Mouse (Mus musculus) limb, embryonic 14.5 days (tissue): ENCODE results near the gene Arxes2. TPM values are rescaled to one million over a fixed set of nuclear protein-coding genes. Genes with fewer than 3 reads are reported as not detected.
A peak's percentile ranks its signal among the peaks of the same experiment; 100 is the strongest.

ENCODE experiments used
- ATAC-seq: fragments of 200-750 bp; cut with Nextera tagmentation; 2 replicates; pipeline ENCODE4 v1.8.0; 2017; ENCODE audit warnings: low read depth, moderate number of reproducible peaks, moderate TSS enrichment; ENCODE audit not compliant: low FRiP score
- DNase-seq: peaks from one replicate; pipeline ENCODE4 v3.0.0-alpha.2; 2015; ENCODE audit warnings: low spot score
- H3K27ac ChIP-seq: fragments of 300-500 bp; sonication (generic); replicated peaks from 2 replicates; pipeline ENCODE4 v1.5.1; 2014; ENCODE audit warnings: low read depth, mild to moderate bottlenecking, low read length, moderate library complexity, mixed read lengths
- H3K27me3 ChIP-seq: fragments of 300-500 bp; sonication (generic); 2 replicates; pipeline ENCODE4 v1.6.1; 2014; ENCODE audit warnings: low read length, mixed read lengths; ENCODE audit not compliant: control insufficient read depth, insufficient read depth
- H3K36me3 ChIP-seq: fragments of 300-500 bp; sonication (generic); 2 replicates; pipeline ENCODE4 v1.6.1; 2014; ENCODE audit warnings: mild to moderate bottlenecking, low read length, moderate library complexity, mixed read lengths; ENCODE audit not compliant: control insufficient read depth, insufficient read depth
- H3K4me1 ChIP-seq: fragments of 300-500 bp; sonication (generic); 2 replicates; pipeline ENCODE4 v1.6.1; 2014; ENCODE audit warnings: antibody characterized with exemption, low read length, mixed read lengths; ENCODE audit not compliant: control insufficient read depth, insufficient read depth
- H3K4me2 ChIP-seq: fragments of 300-500 bp; sonication (generic); replicated peaks from 2 replicates; pipeline ENCODE4 v1.6.1; 2014; ENCODE audit warnings: low read depth, mild to moderate bottlenecking, low read length, moderate library complexity; ENCODE audit not compliant: severe bottlenecking
- H3K4me3 ChIP-seq: fragments of 300-500 bp; sonication (generic); replicated peaks from 2 replicates; pipeline ENCODE4 v1.5.1; 2014; ENCODE audit warnings: low read length
- H3K9ac ChIP-seq: fragments of 300-500 bp; sonication (generic); 2 replicates; pipeline ENCODE4 v1.6.1; 2014; ENCODE audit warnings: mild to moderate bottlenecking, low read depth, low read length, moderate library complexity; ENCODE audit not compliant: severe bottlenecking
- H3K9me3 ChIP-seq: fragments of 300-500 bp; sonication (generic); 2 replicates; pipeline ENCODE4 v1.6.1; 2016; ENCODE audit warnings: low read length; ENCODE audit not compliant: control insufficient read depth
- POLR2A ChIP-seq: fragments of 200-500 bp; IDR thresholded peaks from 2 replicates; pipeline ENCODE4 v1.8.0; 2012; ENCODE audit warnings: inconsistent platforms, mild to moderate bottlenecking, moderate library complexity, borderline replicate concordance; ENCODE audit not compliant: insufficient read depth, insufficient read length; ENCODE audit errors: extremely low read depth
- WGBS: fragments of 180-500 bp; shearing (Covaris S2); extraction: QIAGEN DNeasy Blood & Tissue Kit; methylation state at CpG from one replicate; pipeline ENCODE4 v1.1.7; 2014; 5-methylcytosine and 5-hydroxymethylcytosine counted together
- polyA plus RNA-seq, 2 experiments: library from polyadenylated mRNA; depleted of rRNA in 1 of 2; stranded (reverse) in 1 of 2; unstranded in 1 of 2; fragments of >200 nt; fragmentation: Nextera tagmentation in 1 of 2; extraction: Ambion mirVana in 1 of 2; gene quantifications; 2 replicates each; pipeline versions ENCODE4 v1.2.1 to v1.2.3; 2012 to 2014

Arxes2 gene
- polyA plus RNA-seq, 2 experiments = 45.5 to 73.7 TPM

- no peak for TF ChIP-seq POLR2A
- 84% methylated on average over 4 of the region's 4 CpGs for WGBS
- no peaks in the 10 kb centered on the region for H3K36me3 ChIP-seq
- H3K9me3 ChIP-seq = no peaks in the 10 kb centered on the region
- ATAC-seq (no peak), DNase-seq (no peak)
- no peak overlapping the region for H3K4me2 ChIP-seq
- no peaks in the 10 kb centered on the region for H3K27me3 ChIP-seq
- H3K9ac ChIP-seq = no peak overlapping the region
- H3K4me3 ChIP-seq = no peak overlapping the region
- H3K4me1 ChIP-seq = no peaks in the 10 kb centered on the region
- H3K27ac ChIP-seq = no peak overlapping the region
Measured at GRCm38 (mm10) chrX:135959536-135959935, 34.1 kb upstream of the Arxes2 start.

GRCm38 (mm10) chrX:135962342-135962741 is 31.3 kb upstream of the Arxes2 start:
- WGBS = 73% methylated on average over 2 of the region's 2 CpGs
- TF ChIP-seq POLR2A = no peak

DNA sequence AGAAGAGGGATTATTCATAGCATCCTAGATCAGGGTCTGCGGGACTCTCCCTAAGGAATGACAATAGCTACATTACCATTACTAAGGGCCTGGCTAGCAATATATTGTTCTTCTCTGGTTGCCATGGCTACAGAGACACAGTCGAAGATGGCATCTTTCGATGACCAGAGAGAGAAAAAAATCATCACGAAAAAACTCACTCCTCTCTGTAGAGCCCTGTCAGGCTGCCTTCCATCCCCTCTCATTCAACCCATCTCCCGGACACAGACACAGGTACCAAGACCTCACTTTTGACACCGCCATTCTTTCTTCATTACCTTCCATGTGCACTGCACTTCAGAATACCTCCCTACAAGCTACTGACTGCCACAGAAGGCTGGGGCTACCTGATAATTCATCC is 30.5 kb upstream of the Arxes2 start:
- H3K36me3 ChIP-seq = no peaks in the 10 kb centered on the region; the same call in 1 of the 2 replicates
- no peaks in the 10 kb centered on the region for H3K9me3 ChIP-seq
- no peak for TF ChIP-seq POLR2A
- H3K4me2 ChIP-seq = no peak overlapping the region
- H3K27me3 ChIP-seq = no peaks in the 10 kb centered on the region
- H3K9ac ChIP-seq = no peak overlapping the region
- no peak overlapping the region for H3K27ac ChIP-seq
- H3K4me3 ChIP-seq = no peak overlapping the region
- H3K4me1 ChIP-seq = no peaks in the 10 kb centered on the region
- WGBS = 60% methylated on average over 6 of the region's 6 CpGs
- no peak for ATAC-seq
- no peak for DNase-seq

More at GRCm38 (mm10) chrX:135962342-135962741, 31.3 kb upstream of the Arxes2 start:
- Histone ChIP-seq H3K4me3 (no peak overlapping the region), H3K27me3 (no peaks in the 10 kb centered on the region), H3K27ac (no peak overlapping the region), H3K36me3 (no peaks in the 10 kb centered on the region; the same call in 1 of the 2 replicates), H3K9me3 (no peaks in the 10 kb centered on the region), H3K4me2 (no peak overlapping the region), H3K9ac (no peak overlapping the region), H3K4me1 (no peaks in the 10 kb centered on the region)
- DNase-seq = no peak
- no peak for ATAC-seq

GRCm38 (mm10) chrX:135963629-135964028 is 30.0 kb upstream of the Arxes2 start:
- Histone ChIP-seq H3K9ac (no peak overlapping the region), H3K4me3 (no peak overlapping the region), H3K4me1 (no peaks in the 10 kb centered on the region), H3K36me3 (no peaks in the 10 kb centered on the region; the same call in 1 of the 2 replicates), H3K4me2 (no peak overlapping the region), H3K27ac (no peak overlapping the region), H3K27me3 (no peaks in the 10 kb centered on the region), H3K9me3 (no peaks in the 10 kb centered on the region)
- DNase-seq = peak; percentile 44
- no peak for TF ChIP-seq POLR2A
- no peak for ATAC-seq
- WGBS = 17% methylated on average over 3 of the region's 3 CpGs

DNA sequence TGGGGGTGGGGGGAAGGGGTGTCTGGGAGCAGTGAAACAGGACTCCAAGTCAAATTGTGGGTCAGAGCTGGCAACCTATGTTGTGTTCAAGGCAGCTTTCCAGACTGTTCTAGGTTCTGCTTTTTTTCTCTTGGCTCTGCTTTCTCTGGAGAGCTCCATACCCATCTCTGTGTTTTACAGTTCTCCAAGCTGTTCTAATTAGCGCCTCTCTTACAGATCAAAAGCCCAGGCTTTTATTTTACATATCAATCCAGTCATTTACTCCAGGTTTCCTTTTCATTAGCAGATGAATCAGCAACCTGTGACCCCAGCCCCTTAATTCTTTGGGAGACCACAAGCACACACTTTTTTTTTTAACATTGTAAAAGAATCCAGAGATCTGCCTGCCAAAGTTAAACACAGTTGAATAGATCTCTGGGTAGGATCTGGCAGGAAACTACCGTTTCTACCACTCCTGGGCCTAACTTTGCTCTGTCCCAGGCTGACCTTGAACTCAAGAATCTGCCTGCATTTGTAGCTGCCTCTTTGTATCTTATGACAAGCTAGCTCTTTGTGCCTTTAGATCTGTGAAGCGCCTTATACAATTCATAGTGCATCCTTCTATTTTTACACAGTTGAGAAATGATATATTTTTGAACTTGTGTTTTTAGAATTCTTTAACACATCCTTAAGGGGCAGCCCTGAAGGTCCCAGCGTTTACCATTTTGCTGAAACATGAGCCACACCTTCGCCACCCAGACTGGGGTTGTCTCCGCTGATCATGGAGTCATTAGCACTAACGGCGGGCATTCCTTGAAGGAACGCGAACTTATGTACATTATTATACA is 19.8 kb upstream of the Arxes2 start:
- ATAC-seq (no peak), DNase-seq (no peak)
- Histone ChIP-seq H3K4me1 (no peaks in the 10 kb centered on the region), H3K4me2 (no peak overlapping the region), H3K9me3 (no peaks in the 10 kb centered on the region), H3K27me3 (no peaks in the 10 kb centered on the region), H3K27ac (no peak overlapping the region), H3K9ac (no peak overlapping the region), H3K36me3 (no peaks in the 10 kb centered on the region), H3K4me3 (no peak overlapping the region)
- no peak for TF ChIP-seq POLR2A
- WGBS = 71% methylated on average over 10 of the region's 10 CpGs
